Mouse (Mus musculus): ENCODE measurements at regions not wholly inside any gene's neighbourhood (a gene's known extent, or its start where the extent isn't known, plus 50 kb on each side); places are given as distances from the start of the nearest gene placed in this dataset.

DNA sequence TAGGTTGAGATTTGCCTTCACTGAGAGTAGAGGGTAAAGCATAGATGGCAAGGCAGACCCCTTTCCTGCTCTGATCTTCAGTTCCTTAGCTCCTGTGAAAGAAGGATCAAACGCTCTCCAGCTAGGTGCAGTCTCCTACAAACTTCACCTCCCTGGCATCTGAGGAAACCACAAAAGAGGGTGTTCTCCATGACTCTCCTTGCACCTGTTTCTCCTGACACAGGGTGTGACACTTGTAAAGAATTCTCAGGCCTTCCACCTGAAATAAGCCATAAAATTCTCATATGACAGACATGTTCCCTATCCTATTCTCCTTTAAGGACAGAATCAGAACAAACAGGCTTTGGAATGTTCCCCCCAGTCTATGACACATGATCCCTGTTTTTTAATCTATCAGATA, 538.7 kb downstream of the Nfib start:
- TF ChIP-seq CTCF (IDR thresholded peaks at IDR 0.05; ENCODE audit: insufficient read depth, low read length) (no peak), POLR2A (IDR thresholded peaks at IDR 0.05; ENCODE audit: borderline replicate concordance, extremely low read depth, low read depth, low read length) (no peak)
